Mouse (Mus musculus) heart, adult 2 months (tissue): ENCODE results near the gene Tshz2.

Experiments
- CTCF ChIP-seq: fragments of 200-600 bp; IDR thresholded peaks from 2 replicates; pipeline ENCODE4 v1.8.1; 2022; ENCODE audit warnings: antibody characterized with exemption, mild to moderate bottlenecking, moderate library complexity
- EP300 ChIP-seq: fragments of 200-500 bp; IDR thresholded peaks from 2 replicates; pipeline ENCODE4 v1.6.1; 2011; ENCODE audit warnings: low read depth, low read length, control low read depth; ENCODE audit not compliant: insufficient read depth
- POLR2A ChIP-seq: fragments of 200-500 bp; IDR thresholded peaks from 2 replicates; pipeline ENCODE4 v1.6.1; 2011; ENCODE audit warnings: mild to moderate bottlenecking, low read depth, low read length, control low read depth; ENCODE audit not compliant: insufficient read depth

DNA sequence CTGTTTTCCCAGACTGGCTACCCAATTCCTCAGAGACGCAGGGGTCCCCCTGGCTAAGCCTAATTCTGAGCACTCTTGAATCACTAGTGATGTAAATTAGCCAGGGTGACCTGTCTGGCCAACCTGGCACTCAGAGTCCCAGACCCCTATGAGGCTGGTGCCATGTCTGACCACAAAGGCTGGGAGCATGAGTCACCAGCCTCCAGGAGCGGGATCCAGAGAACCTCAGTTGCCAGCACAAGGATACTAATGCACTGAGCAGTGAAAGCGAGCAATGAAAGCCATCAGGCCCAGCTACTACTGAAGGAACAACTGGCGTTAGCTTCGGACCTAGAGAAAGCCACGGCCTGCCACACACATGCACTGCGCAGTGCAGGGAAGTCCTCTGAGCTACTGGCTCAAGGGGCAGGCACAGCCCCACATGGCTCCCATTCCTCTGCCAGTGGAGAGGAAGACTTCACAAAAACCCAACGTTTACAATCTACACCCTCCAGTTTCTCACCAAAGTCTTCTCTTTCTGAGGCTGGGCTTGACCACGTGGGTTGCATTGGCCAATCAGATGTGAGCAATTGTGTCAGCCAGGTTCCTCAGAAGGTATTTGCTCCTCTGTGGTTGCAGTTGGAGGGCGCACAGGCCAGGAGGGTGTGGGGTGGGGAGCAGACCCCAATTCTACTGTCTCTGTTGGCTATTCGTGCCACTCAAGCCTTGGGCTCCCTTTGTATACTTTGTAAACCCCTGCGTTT lies 409.8 kb downstream of the Tshz2 start:
- no peak for TF ChIP-seq CTCF
- no peak for TF ChIP-seq EP300
- no peak for TF ChIP-seq POLR2A
